ENCODE assay signal across 21 mouse cellular contexts in the genomic region with DNA sequence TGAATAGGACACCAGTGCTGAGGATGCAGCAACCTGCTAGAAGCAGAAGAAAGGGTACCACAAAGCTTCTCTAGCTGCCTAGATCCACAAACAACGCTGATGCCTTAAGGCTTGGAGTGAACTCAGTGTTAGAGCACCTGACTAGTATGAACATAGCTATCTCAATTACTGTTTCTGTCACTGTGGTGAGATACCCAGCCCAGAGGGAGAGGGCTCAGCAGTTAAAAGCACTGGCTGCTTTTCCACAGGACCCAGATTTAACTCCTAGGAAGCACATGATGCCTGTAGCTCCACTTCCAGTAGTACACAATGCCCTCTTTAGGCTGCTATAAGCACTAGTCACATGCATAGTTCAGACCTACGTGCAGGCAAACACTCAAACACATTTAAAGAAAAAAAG.
DNase-seq lines count a peak whose midpoint lies in the region; ATAC-seq lines count a peak whose summit lies in the region.
"Had no signal": no experiment of that assay in that cellular context is flagged by ENCODE, and none has a peak within 500 bp of the region (broad histone marks: within the 10 kb centered on the region; RNA-seq: fewer than 3 reads in every experiment).

No protein-coding gene starts in this region.

- no peaks in the 10 kb centered on the region for H3K9me3 ChIP-seq in midbrain, embryonic 15.5 days
- H3K9me3 ChIP-seq in midbrain, embryonic 13.5 days, result no peaks in the 10 kb centered on the region
- H3K9me3 ChIP-seq: heart, embryonic 12.5 days; limb, embryonic 10.5 days; neural tube, embryonic 12.5 days had no signal

- no peak for DNase-seq in cerebellum, postnatal 10 days
- DNase-seq in thymus, postnatal 25 days, result peak; percentile 63
- DNase-seq in spleen, postnatal 10 days (ENCODE audit: low spot score in 2 of 2), result no peak
- no peak for DNase-seq in embryo, embryonic 9.5 days (ENCODE audit: extremely low spot score)
- DNase-seq: cerebellum, adult 9-10 months; forebrain, postnatal 0 days; gastrocnemius, adult 2 months; heart, postnatal 4 days; kidney, postnatal 36 days; layer of hippocampus, adult 9-11 months; lung, adult 18-20 months; lung, postnatal 14 days; right cerebral cortex, postnatal 25 days had no signal

- no peaks in the 10 kb centered on the region for H3K27me3 ChIP-seq in midbrain, embryonic 15.5 days (replicated peaks)
- no peaks in the 10 kb centered on the region for H3K27me3 ChIP-seq in midbrain, embryonic 13.5 days
- H3K27me3 ChIP-seq: heart, embryonic 12.5 days; neural tube, embryonic 12.5 days had no signal

- no peak overlapping the region for H3K4me3 ChIP-seq in midbrain, embryonic 15.5 days
- no peak overlapping the region for H3K4me3 ChIP-seq in midbrain, embryonic 13.5 days (replicated peaks)
- H3K4me3 ChIP-seq: gastrocnemius, adult 2 months; heart, embryonic 12.5 days; limb, embryonic 10.5 days; neural tube, embryonic 12.5 days had no signal

- H3K27ac ChIP-seq in midbrain, embryonic 15.5 days, result no peak overlapping the region
- H3K27ac ChIP-seq in midbrain, embryonic 13.5 days, result no peak overlapping the region
- H3K27ac ChIP-seq: gastrocnemius, adult 2 months; limb, embryonic 10.5 days; neural tube, embryonic 12.5 days had no signal

- H3K9ac ChIP-seq in midbrain, embryonic 15.5 days, result no peak overlapping the region
- H3K9ac ChIP-seq in midbrain, embryonic 13.5 days (replicated peaks), result no peak overlapping the region
- H3K9ac ChIP-seq: forebrain, postnatal 0 days; heart, embryonic 12.5 days; neural tube, embryonic 12.5 days had no signal

- no peaks in the 10 kb centered on the region for H3K4me1 ChIP-seq in midbrain, embryonic 15.5 days
- H3K4me1 ChIP-seq in midbrain, embryonic 13.5 days (replicated peaks), result no peaks in the 10 kb centered on the region
- H3K4me1 ChIP-seq: heart, embryonic 12.5 days; limb, embryonic 10.5 days; neural tube, embryonic 12.5 days had no signal

- no peak overlapping the region for H3K4me2 ChIP-seq in midbrain, embryonic 15.5 days
- no peak overlapping the region for H3K4me2 ChIP-seq in midbrain, embryonic 13.5 days (replicated peaks)
- H3K4me2 ChIP-seq: heart, embryonic 12.5 days; liver, embryonic 11.5 days; neural tube, embryonic 12.5 days had no signal

- peak; percentile 43 for ATAC-seq in cerebellum, adult (ENCODE audit: insufficient number of reproducible peaks, low FRiP score, low TSS enrichment)
- 0 out of 2 replicates have a peak, but pooled peaks have one; percentile 39 for ATAC-seq in midbrain, embryonic 15.5 days (replicated peaks)
- ATAC-seq in midbrain, embryonic 13.5 days, result no peak
- peak; percentile 57 for ATAC-seq in inflammation-experienced regulatory T-cells, adult 6 months
- ATAC-seq: forebrain, postnatal 0 days had no signal

- no peaks in the 10 kb centered on the region for H3K36me3 ChIP-seq in midbrain, embryonic 15.5 days (replicated peaks)
- no peaks in the 10 kb centered on the region for H3K36me3 ChIP-seq in midbrain, embryonic 13.5 days
- H3K36me3 ChIP-seq: heart, embryonic 12.5 days; limb, embryonic 10.5 days; neural tube, embryonic 12.5 days had no signal

- WGBS in midbrain, embryonic 15.5 days, result 78% methylated on average over 2 of the region's 2 CpGs
- 72% methylated on average over 2 of the region's 2 CpGs for WGBS in midbrain, embryonic 13.5 days
